In genomic region chr13:94132187-94132995, GRCm38 (mm10) we compare ENCODE assay signal across 11 mouse cellular contexts.
DNase-seq lines count a peak whose midpoint lies in the region; ATAC-seq and TF ChIP-seq lines count a peak whose summit lies in the region.
"Had no signal": no experiment of that assay in that cellular context is flagged by ENCODE, and none has a peak within 500 bp of the region (broad histone marks: within the 10 kb centered on the region; RNA-seq: fewer than 3 reads in every experiment).

No protein-coding gene starts in this region.

- H3K9ac ChIP-seq in heart, embryonic 12.5 days, result no peak overlapping the region
- H3K9ac ChIP-seq in lung, embryonic 14.5 days, result no peak overlapping the region
- H3K9ac ChIP-seq: hindbrain, embryonic 13.5 days had no signal

- no peak for TF ChIP-seq CTCF in lung, embryonic 14.5 days (IDR thresholded peaks at IDR 0.05; ENCODE audit: low read depth)

- no peaks in the 10 kb centered on the region for H3K9me3 ChIP-seq in heart, embryonic 12.5 days (replicated peaks)
- no peaks in the 10 kb centered on the region for H3K9me3 ChIP-seq in lung, embryonic 14.5 days (ENCODE audit: low read depth, low read length)
- H3K9me3 ChIP-seq: hindbrain, embryonic 13.5 days had no signal

- no peak overlapping the region for H3K4me2 ChIP-seq in heart, embryonic 12.5 days
- H3K4me2 ChIP-seq in lung, embryonic 14.5 days, result no peak overlapping the region
- H3K4me2 ChIP-seq: hindbrain, embryonic 13.5 days had no signal

- ATAC-seq in heart, embryonic 12.5 days (ENCODE audit: insufficient number of reproducible peaks, low FRiP score), result no peak
- ATAC-seq in lung, embryonic 14.5 days (ENCODE audit: insufficient read depth), result no peak

- no peak overlapping the region for H3K4me3 ChIP-seq in heart, embryonic 12.5 days
- no peak overlapping the region for H3K4me3 ChIP-seq in lung, embryonic 14.5 days (ENCODE audit: low read depth, low read length)
- H3K4me3 ChIP-seq: hindbrain, embryonic 13.5 days had no signal

- 66% methylated on average over 13 of the region's 13 CpGs for WGBS in heart, embryonic 12.5 days
- 46% methylated on average over 13 of the region's 13 CpGs for WGBS in lung, embryonic 14.5 days

- H3K27me3 ChIP-seq in heart, embryonic 12.5 days (replicated peaks), result no peaks in the 10 kb centered on the region
- H3K27me3 ChIP-seq in lung, embryonic 14.5 days (ENCODE audit: insufficient read depth, low read length), result no peaks in the 10 kb centered on the region
- H3K27me3 ChIP-seq: hindbrain, embryonic 13.5 days had no signal

- no peak overlapping the region for H3K27ac ChIP-seq in heart, embryonic 12.5 days (ENCODE audit: poor library complexity, severe bottlenecking)
- peak overlapping the region; percentile 32; the same call in 1 of the 2 replicates for H3K27ac ChIP-seq in lung, embryonic 14.5 days (ENCODE audit: low read depth)
- H3K27ac ChIP-seq: hindbrain, embryonic 13.5 days had no signal

- peak; percentile 96 for DNase-seq in heart, adult 11 months
- peak; percentile 77 for DNase-seq in Muller cell, postnatal 12 days (ENCODE audit: inconsistent ontology term)
- DNase-seq in heart, adult 8-10 months (ENCODE audit: low spot score), result peak; percentile 71
- no peak for DNase-seq in lung, embryonic 14.5 days
- DNase-seq in thymus, postnatal 36 days, result no peak
- DNase-seq in layer of hippocampus, adult 11-12 months (ENCODE audit: low spot score), result no peak
- DNase-seq in yolk sac, embryonic 10.5 days (ENCODE audit: low spot score), result no peak
- DNase-seq: right cerebral cortex, adult 18-20 months; thymus, adult 18-20 months had no signal

- peaks cover 44% of the 10 kb centered on the region for H3K4me1 ChIP-seq in heart, embryonic 12.5 days (replicated peaks)
- H3K4me1 ChIP-seq in lung, embryonic 14.5 days (ENCODE audit: insufficient read depth), result peaks cover 26% of the 10 kb centered on the region

- no peaks in the 10 kb centered on the region for H3K36me3 ChIP-seq in heart, embryonic 12.5 days
- H3K36me3 ChIP-seq in lung, embryonic 14.5 days (ENCODE audit: insufficient read depth), result no peaks in the 10 kb centered on the region
- H3K36me3 ChIP-seq: hindbrain, embryonic 13.5 days had no signal

Comparison
In these comparisons a context has a peak if more than half of its experiments do, and no peak if none do; other contexts are left out.
1. DNase-seq: peak in heart, adult 11 months (single experiment), Muller cell, postnatal 12 days (single experiment) and heart, adult 8-10 months (single experiment); none in lung, embryonic 14.5 days (single experiment), thymus, postnatal 36 days (0 of 2), layer of hippocampus, adult 11-12 months (single experiment) and yolk sac, embryonic 10.5 days (single experiment).